Mouse (Mus musculus): ENCODE data around the gene Senp2. TPM values are rescaled to one million over a fixed set of nuclear protein-coding genes. Genes with fewer than 3 reads are reported as not detected.

Gene Senp2
- total and polyA plus RNA-seq, 3 experiments: 37.8 to 60.8 (median 42.8) TPM

DNA sequence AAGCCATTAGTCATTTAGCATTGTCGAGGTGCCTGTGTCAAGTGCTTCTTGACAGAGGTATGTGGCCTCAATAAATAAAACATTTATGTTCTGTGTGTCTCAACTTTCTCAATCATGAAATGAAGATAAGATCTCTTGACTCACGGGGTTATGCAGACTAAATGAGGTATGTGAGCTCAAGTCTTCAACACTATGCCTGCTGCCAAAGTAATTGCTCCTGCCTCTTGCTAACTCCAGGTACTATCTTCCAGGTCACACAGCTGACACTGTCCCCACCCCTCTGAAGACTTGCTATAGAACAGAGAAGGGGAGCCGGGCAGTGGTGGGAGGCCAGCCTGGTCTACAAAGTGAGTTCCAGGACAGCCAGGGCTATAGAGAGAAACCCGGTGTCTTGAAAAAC, 12.9 kb upstream of the Senp2 start:
- Histone ChIP-seq H3K36me3 (replicated peaks in 1 of 2; ENCODE audit: control insufficient read depth in 1 of 2, insufficient read depth in 1 of 2, low read length in 1 of 2) (no peaks in the 10 kb centered on the region), H3K9me3 (replicated peaks; ENCODE audit: low read length) (no peaks in the 10 kb centered on the region), H3K4me3 (replicated peaks in 1 of 3; ENCODE audit: low read depth in 2 of 3, low read length in 2 of 3, poor library complexity in 1 of 3) (no peak overlapping the region), H3K4me1 (ENCODE audit: control insufficient read depth in 1 of 2, insufficient read depth in 2 of 2) (peaks cover 10 to 25% of the 10 kb centered on the region in 2 experiments), H3K79me2 (replicated peaks; ENCODE audit: control insufficient read depth, extremely low read depth, insufficient read depth, poor library complexity, severe bottlenecking) (no peaks in the 10 kb centered on the region), H3K27ac (ENCODE audit: insufficient read depth, low read depth) (no peak overlapping the region), H3K4me2 (ENCODE audit: insufficient read depth, low read depth, poor library complexity, severe bottlenecking) (no peak overlapping the region), H3K27me3 (replicated peaks) (no peaks in the 10 kb centered on the region), H3K9ac (ENCODE audit: insufficient read depth, low read depth) (no peak overlapping the region)
- TF ChIP-seq MXI1 (IDR thresholded peaks at IDR 0.05; ENCODE audit: low read depth, low read length) (no peak), NELFE (IDR thresholded peaks at IDR 0.05; ENCODE audit: low read depth, low read length) (no peak), RCOR1 (conservative IDR thresholded peaks at IDR 0.05; ENCODE audit: low read depth, low read length) (no peak), MEF2A (IDR thresholded peaks at IDR 0.05; ENCODE audit: borderline replicate concordance, low read depth, low read length) (no peak), NRF1 (IDR thresholded peaks at IDR 0.05; ENCODE audit: low read depth, low read length) (no peak), PAX5 (IDR thresholded peaks at IDR 0.05; ENCODE audit: low read length) (no peak), HCFC1 (IDR thresholded peaks at IDR 0.05; ENCODE audit: low read depth, low read length) (no peak), ZKSCAN1 (IDR thresholded peaks at IDR 0.05; ENCODE audit: borderline replicate concordance, low read depth, low read length) (no peak), CHD1 (IDR thresholded peaks at IDR 0.05; ENCODE audit: low read depth, low read length) (no peak)
- DNase-seq (ENCODE audit: extremely low read depth): no peak
- in situ Hi-C loops (cut with MboI; ENCODE audit: low pct_ligation_motif_present, low pct_unique_long_range_greater_than_20kb, low sequenced_read_pairs): no loop called here
- dilution Hi-C loops (cut with MboI; ENCODE audit: extremely low pct_ligation_motif_present, extremely low pct_unique_long_range_greater_than_20kb, low sequenced_read_pairs): no loop called here

DNA sequence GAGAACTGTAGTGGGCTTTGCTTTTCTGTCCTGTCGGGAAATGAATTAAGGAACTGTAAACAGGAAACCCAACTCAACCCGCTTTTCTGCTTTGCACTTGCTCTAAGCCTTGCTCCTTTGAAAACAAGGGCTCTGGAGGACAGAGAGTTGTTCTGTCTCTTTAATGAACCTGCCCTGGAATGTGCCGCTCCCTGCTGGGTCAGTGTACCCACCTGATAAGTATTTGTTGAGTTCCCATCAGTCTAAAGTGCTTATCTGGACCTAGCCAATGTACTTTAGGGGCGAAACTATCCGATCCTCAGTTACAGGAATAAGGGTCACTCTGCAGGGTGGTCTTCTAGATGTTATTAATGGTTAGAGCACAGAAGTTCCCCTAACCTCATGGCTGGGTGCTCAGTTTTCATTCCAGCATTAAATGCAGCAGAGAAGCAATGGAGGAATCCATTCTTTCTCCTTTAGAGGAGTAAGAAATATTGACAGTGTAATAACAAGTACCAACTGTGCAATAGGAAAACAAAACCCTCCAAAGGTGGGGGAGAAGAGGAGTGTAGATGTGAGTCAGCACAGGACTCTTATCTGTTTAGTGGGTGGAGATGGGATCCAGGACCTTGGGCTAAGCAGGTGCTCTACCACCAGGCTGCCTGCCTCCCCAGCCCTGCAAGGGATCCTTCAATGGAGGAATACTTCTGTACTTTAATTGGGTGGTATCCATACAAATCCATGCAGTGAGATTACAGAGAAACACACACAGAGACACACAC, 12.2 kb upstream of the Senp2 start:
- H3K27me3 ChIP-seq (replicated peaks): no peaks in the 10 kb centered on the region
- no peak for DNase-seq (ENCODE audit: extremely low read depth)
- dilution Hi-C loops (cut with MboI; ENCODE audit: extremely low pct_ligation_motif_present, extremely low pct_unique_long_range_greater_than_20kb, low sequenced_read_pairs) (no loop called here), in situ Hi-C loops (cut with MboI; ENCODE audit: low pct_ligation_motif_present, low pct_unique_long_range_greater_than_20kb, low sequenced_read_pairs) (no loop called here)
- H3K79me2 ChIP-seq (replicated peaks; ENCODE audit: control insufficient read depth, extremely low read depth, insufficient read depth, poor library complexity, severe bottlenecking): no peaks in the 10 kb centered on the region
- H3K9me3 ChIP-seq (replicated peaks; ENCODE audit: low read length): no peaks in the 10 kb centered on the region
- H3K4me1 ChIP-seq (ENCODE audit: control insufficient read depth in 1 of 2, insufficient read depth in 2 of 2): peaks cover 10 to 25% of the 10 kb centered on the region in 2 experiments
- H3K36me3 ChIP-seq (replicated peaks in 1 of 2; ENCODE audit: control insufficient read depth in 1 of 2, insufficient read depth in 1 of 2, low read length in 1 of 2): no peaks in the 10 kb centered on the region
- H3K4me3 ChIP-seq (replicated peaks in 1 of 3; ENCODE audit: low read depth in 2 of 3, low read length in 2 of 3, poor library complexity in 1 of 3): no peak overlapping the region
- H3K9ac ChIP-seq (ENCODE audit: insufficient read depth, low read depth): no peak overlapping the region
- TF ChIP-seq ELF1 (IDR thresholded peaks at IDR 0.05; ENCODE audit: low read depth, low read length): no peak
- TF ChIP-seq CHD2 (IDR thresholded peaks at IDR 0.05; ENCODE audit: low read length): no peak
- TF ChIP-seq CHD1 (IDR thresholded peaks at IDR 0.05; ENCODE audit: low read depth, low read length): no peak
- no peak for TF ChIP-seq ZNF384 (IDR thresholded peaks at IDR 0.05; ENCODE audit: low read depth, low read length)
- no peak for TF ChIP-seq USF2 (conservative IDR thresholded peaks at IDR 0.05; ENCODE audit: low read depth, low read length)
- TF ChIP-seq MAFK (IDR thresholded peaks at IDR 0.05; ENCODE audit: insufficient replicate concordance, low read length): no peak
- no peak for TF ChIP-seq JUN (IDR thresholded peaks at IDR 0.05; ENCODE audit: insufficient read depth, low read depth, low read length)
- no peak for TF ChIP-seq MYC (IDR thresholded peaks at IDR 0.05; ENCODE audit: low read depth, low read length)
- no peak for TF ChIP-seq PAX5 (IDR thresholded peaks at IDR 0.05; ENCODE audit: low read length)
- no peak for TF ChIP-seq SIN3A (IDR thresholded peaks at IDR 0.05; ENCODE audit: low read length)
- TF ChIP-seq ETS1 (conservative IDR thresholded peaks at IDR 0.05; ENCODE audit: low read depth, low read length): no peak
- no peak for TF ChIP-seq NRF1 (IDR thresholded peaks at IDR 0.05; ENCODE audit: low read depth, low read length)
- TF ChIP-seq HCFC1 (IDR thresholded peaks at IDR 0.05; ENCODE audit: low read depth, low read length): no peak
- no peak for TF ChIP-seq USF1 (IDR thresholded peaks at IDR 0.05; ENCODE audit: low read depth, low read length)
- H3K27ac ChIP-seq (ENCODE audit: insufficient read depth, low read depth): no peak overlapping the region
- no peak overlapping the region for H3K4me2 ChIP-seq (ENCODE audit: insufficient read depth, low read depth, poor library complexity, severe bottlenecking)

Data from CH12.LX (cell line).